Mouse (Mus musculus) heart, adult 2 months (tissue): Measurements from ENCODE around the gene Fam110c.

ENCODE experiments used
- CTCF ChIP-seq: fragments of 200-600 bp; IDR thresholded peaks from 2 replicates; pipeline ENCODE4 v1.8.1; 2022; ENCODE audit warnings: antibody characterized with exemption, mild to moderate bottlenecking, moderate library complexity
- POLR2A ChIP-seq: fragments of 200-500 bp; IDR thresholded peaks from 2 replicates; pipeline ENCODE4 v1.6.1; 2011; ENCODE audit warnings: mild to moderate bottlenecking, low read depth, low read length, control low read depth; ENCODE audit not compliant: insufficient read depth

- no peak for TF ChIP-seq POLR2A
- TF ChIP-seq CTCF: no peak
Measured at GRCm38 (mm10) chr12:31083007-31083406, 9.3 kb downstream of the Fam110c start.
